Mouse (Mus musculus): Measurements from ENCODE around the gene AC192777.2.
"Not testable (repeated sequence)": the region's sequence is repeated elsewhere in the genome, so short reads cannot be mapped to it uniquely, and the experiment has no call there.

Gene AC192777.2

GRCm38 (mm10) chr17:40095150-40095549, at the start of gene AC192777.2:
TSS of gene AC192777.2 (plus strand) at chr17:40095450.
- not testable (repeated sequence) for DNase-seq (ENCODE audit: low read depth, low spot score)

GRCm38 (mm10) chr17:40116172-40116571, 20.9 kb downstream of the AC192777.2 start:
- not testable (repeated sequence) for DNase-seq (ENCODE audit: low read depth, low spot score)

GRCm38 (mm10) chr17:40116877-40117276, 21.6 kb downstream of the AC192777.2 start:
- DNase-seq (ENCODE audit: low read depth, low spot score) = not testable (repeated sequence)

Data from forelimb bud, embryonic 11.5 days (tissue).